8 mouse cellular contexts compared by ENCODE assay signal in the genomic region with DNA sequence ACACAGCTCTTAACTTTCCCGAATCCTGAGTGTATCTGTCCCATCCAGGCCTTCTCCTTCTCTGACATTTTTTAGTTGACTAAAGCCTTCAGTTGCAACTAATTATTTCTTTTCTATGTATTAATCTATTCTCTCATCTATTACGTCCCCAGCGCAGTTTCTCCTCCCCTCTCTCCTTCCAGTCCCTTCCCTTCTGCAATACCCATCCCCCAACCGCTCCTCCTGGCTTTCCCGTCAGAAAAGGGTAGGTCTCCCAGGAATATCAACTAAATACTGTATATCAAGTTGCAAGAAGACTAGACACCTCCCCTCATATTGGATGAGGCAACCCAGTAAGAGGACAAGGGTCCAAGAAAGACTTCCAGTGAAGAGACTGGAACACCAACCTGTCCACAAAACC. TPM values are rescaled to one million over a fixed set of nuclear protein-coding genes. Genes with fewer than 3 reads are reported as not detected.
DNase-seq lines count a peak whose midpoint lies in the region; ATAC-seq and TF ChIP-seq lines count a peak whose summit lies in the region.

No protein-coding gene starts in this region.

- intact Hi-C loops in left cerebral cortex, postnatal 14 days (cut with DNase I): no loop called here

- ATAC-seq in forebrain, embryonic 12.5 days (ENCODE audit: low FRiP score): no peak; the same call in 1 of the 2 replicates
- ATAC-seq in limb, embryonic 11.5 days (ENCODE audit: insufficient number of reproducible peaks, low FRiP score, low TSS enrichment, low read depth): 0 out of 2 replicates have a peak, but pooled peaks have one; percentile 15
- ATAC-seq in neural tube, embryonic 14.5 days (ENCODE audit: low read depth): 0 out of 2 replicates have a peak, but pooled peaks have one; percentile 46

- peak; percentile 6 for DNase-seq in liver, adult 2 months (ENCODE audit: extremely low read depth, low read depth, low spot score)
- DNase-seq in liver: no peak
- no peak for DNase-seq in limb, embryonic 11.5 days (ENCODE audit: low spot score)
- DNase-seq in spleen, adult 18-20 months: no peak
- no peak for DNase-seq in adrenal gland, postnatal 36 days
- no peak for DNase-seq in left cerebral cortex, postnatal 14 days (ENCODE audit: low spot score in 2 of 2)

- H3K79me2 ChIP-seq in liver, adult 2 months (ENCODE audit: control insufficient read depth, insufficient read depth, low read length): no peaks in the 10 kb centered on the region

- H3K36me3 ChIP-seq in liver, adult 2 months (ENCODE audit: control insufficient read depth, insufficient read depth, low read length): no peaks in the 10 kb centered on the region
- H3K36me3 ChIP-seq in forebrain, embryonic 12.5 days (replicated peaks): no peaks in the 10 kb centered on the region
- no peaks in the 10 kb centered on the region for H3K36me3 ChIP-seq in limb, embryonic 11.5 days (ENCODE audit: control insufficient read depth, insufficient read depth, low read length)
- no peaks in the 10 kb centered on the region for H3K36me3 ChIP-seq in neural tube, embryonic 14.5 days (ENCODE audit: control insufficient read depth, insufficient read depth, low read length)

- no peak overlapping the region for H3K27ac ChIP-seq in liver, adult 2 months (replicated peaks; ENCODE audit: insufficient read depth, low read depth, low read length)
- H3K27ac ChIP-seq in forebrain, embryonic 12.5 days: no peak overlapping the region
- no peak overlapping the region for H3K27ac ChIP-seq in limb, embryonic 11.5 days (replicated peaks; ENCODE audit: low read depth, low read length)
- H3K27ac ChIP-seq in neural tube, embryonic 14.5 days (ENCODE audit: low read depth, low read length): no peak overlapping the region

- H3K27me3 ChIP-seq in liver, adult 2 months (ENCODE audit: control insufficient read depth, insufficient read depth, low read length): no peaks in the 10 kb centered on the region
- H3K27me3 ChIP-seq in forebrain, embryonic 12.5 days: peaks cover 28% of the 10 kb centered on the region
- no peaks in the 10 kb centered on the region for H3K27me3 ChIP-seq in limb, embryonic 11.5 days (ENCODE audit: control insufficient read depth, insufficient read depth, low read length)
- no peaks in the 10 kb centered on the region for H3K27me3 ChIP-seq in neural tube, embryonic 14.5 days (ENCODE audit: control insufficient read depth, insufficient read depth, low read length)

- H3K9ac ChIP-seq in liver, adult 2 months (ENCODE audit: low read depth, low read length): no peak overlapping the region
- H3K9ac ChIP-seq in forebrain, embryonic 12.5 days: peak overlapping the region; percentile 50
- H3K9ac ChIP-seq in limb, embryonic 11.5 days (ENCODE audit: low read length): peak overlapping the region; percentile 59; the same call in 1 of the 2 replicates
- H3K9ac ChIP-seq in neural tube, embryonic 14.5 days (replicated peaks; ENCODE audit: low read depth, low read length): 0 out of 2 replicates have a peak overlapping the region, but pooled peaks have one; percentile 39

- H3K4me3 ChIP-seq in liver, adult 2 months (ENCODE audit: insufficient read depth, low read depth, low read length): no peak overlapping the region
- peak overlapping the region; percentile 40 for H3K4me3 ChIP-seq in forebrain, embryonic 12.5 days (replicated peaks)
- H3K4me3 ChIP-seq in limb, embryonic 11.5 days (ENCODE audit: low read depth, low read length): peak overlapping the region; percentile 26
- peak overlapping the region; percentile 30; the same call in 1 of the 2 replicates for H3K4me3 ChIP-seq in neural tube, embryonic 14.5 days (ENCODE audit: low read depth, low read length)

- no peak for TF ChIP-seq CTCF in liver, adult 2 months (IDR thresholded peaks at IDR 0.05; ENCODE audit: low read depth, low read length)

- peaks cover 3% of the 10 kb centered on the region; the same call in 1 of the 2 replicates for H3K4me1 ChIP-seq in liver, adult 2 months (ENCODE audit: control insufficient read depth, insufficient read depth, low read length)
- H3K4me1 ChIP-seq in forebrain, embryonic 12.5 days: peaks cover 7% of the 10 kb centered on the region; the same call in 1 of the 2 replicates
- H3K4me1 ChIP-seq in limb, embryonic 11.5 days (ENCODE audit: control insufficient read depth, insufficient read depth, low read length): no peaks in the 10 kb centered on the region
- 0 out of 2 replicates have a peak, but pooled peaks cover 3% of the 10 kb centered on the region for H3K4me1 ChIP-seq in neural tube, embryonic 14.5 days (ENCODE audit: control insufficient read depth, insufficient read depth, low read length)

- 32% methylated on average over 5 of the region's 5 CpGs for WGBS in liver, adult 2 months
- WGBS in forebrain, embryonic 12.5 days: 9% methylated on average over 5 of the region's 5 CpGs
- WGBS in limb, embryonic 11.5 days: 10% methylated on average over 5 of the region's 5 CpGs
- 12% methylated on average over 5 of the region's 5 CpGs for WGBS in neural tube, embryonic 14.5 days

- TF ChIP-seq POLR2A in liver, adult 2 months (IDR thresholded peaks at IDR 0.05; ENCODE audit: extremely low read depth, insufficient read depth, low read length): no peak

- H3K9me3 ChIP-seq in forebrain, embryonic 12.5 days: no peaks in the 10 kb centered on the region
- no peaks in the 10 kb centered on the region for H3K9me3 ChIP-seq in limb, embryonic 11.5 days (ENCODE audit: control insufficient read depth, low read length)
- H3K9me3 ChIP-seq in neural tube, embryonic 14.5 days (ENCODE audit: control insufficient read depth, low read length): no peaks in the 10 kb centered on the region

- H3K4me2 ChIP-seq in forebrain, embryonic 12.5 days: peak overlapping the region; percentile 66
- H3K4me2 ChIP-seq in limb, embryonic 11.5 days (ENCODE audit: low read depth, severe bottlenecking): peak overlapping the region; percentile 47
- H3K4me2 ChIP-seq in neural tube, embryonic 14.5 days (ENCODE audit: low read depth, low read length): peak overlapping the region; percentile 54

RNA-seq across cellular contexts. Expression of a gene that starts 22.0 kb away (rescaled TPM):
- total RNA-seq in liver, adult 2 months (2014; rRNA removed): 0.28 and 0.54 TPM in 2 replicates
- polyA plus RNA-seq in liver, adult 2 months (2012; rRNA removed): 0.65 and 1.4 TPM in 2 replicates
- polyA plus RNA-seq in forebrain, embryonic 12.5 days (2016; fragmentation: Nextera tagmentation; extraction: Ambion mirVana): 1.0 and 1.5 TPM in 2 replicates
- 1.3 and 1.8 TPM in 2 replicates for polyA plus RNA-seq in limb, embryonic 11.5 days (2014; fragmentation: Nextera tagmentation; extraction: Ambion mirVana)
- 0.23 and 3.1 TPM in 2 replicates for polyA plus RNA-seq in neural tube, embryonic 14.5 days (2014; fragmentation: Nextera tagmentation; extraction: Ambion mirVana)
- 1 to 10 TPM; 4.6 to 6.6 TPM for total RNA-seq in adrenal gland, postnatal 36 days (2021)
- under 1 TPM; 0.59 to 0.76 TPM for total RNA-seq in left cerebral cortex, postnatal 14 days (2021)

RNA-seq across cellular contexts. Expression of a gene that starts 22.8 kb away (rescaled TPM):
- total RNA-seq in liver, adult 2 months (2014; rRNA removed): under 0.01 and 0.07 TPM in 2 replicates
- 0.04 and 0.05 TPM in 2 replicates for polyA plus RNA-seq in liver, adult 2 months (2012; rRNA removed)
- 0.23 TPM in 1 of 2 replicates, not detected in the other for polyA plus RNA-seq in forebrain, embryonic 12.5 days (2016; fragmentation: Nextera tagmentation; extraction: Ambion mirVana)
- polyA plus RNA-seq in limb, embryonic 11.5 days (2014; fragmentation: Nextera tagmentation; extraction: Ambion mirVana): 0.29 and 0.30 TPM in 2 replicates
- polyA plus RNA-seq in neural tube, embryonic 14.5 days (2014; fragmentation: Nextera tagmentation; extraction: Ambion mirVana): 0.06 TPM in 1 of 2 replicates, not detected in the other
- 1 to 10 TPM in 1 of 2 experiments, under 1 TPM in 1; 0.82 to 1.3 TPM for total RNA-seq in adrenal gland, postnatal 36 days (2021)
- not detected for total RNA-seq in left cerebral cortex, postnatal 14 days (2021)

RNA-seq across cellular contexts. Expression of a gene that starts 29.3 kb away (rescaled TPM):
- 10.0 and 15.5 TPM in 2 replicates for total RNA-seq in liver, adult 2 months (2014; rRNA removed)
- polyA plus RNA-seq in liver, adult 2 months (2012; rRNA removed): 9.1 and 11.7 TPM in 2 replicates
- polyA plus RNA-seq in forebrain, embryonic 12.5 days (2016; fragmentation: Nextera tagmentation; extraction: Ambion mirVana): 69.5 and 73.1 TPM in 2 replicates
- polyA plus RNA-seq in limb, embryonic 11.5 days (2014; fragmentation: Nextera tagmentation; extraction: Ambion mirVana): 146 and 160 TPM in 2 replicates
- 40.1 and 64.1 TPM in 2 replicates for polyA plus RNA-seq in neural tube, embryonic 14.5 days (2014; fragmentation: Nextera tagmentation; extraction: Ambion mirVana)
- 100 to 1,000 TPM; 107 to 133 TPM for total RNA-seq in adrenal gland, postnatal 36 days (2021)
- 10 to 100 TPM; 35.2 to 36.6 TPM for total RNA-seq in left cerebral cortex, postnatal 14 days (2021)

RNA-seq across cellular contexts. Expression of a gene that starts 59.5 kb away (rescaled TPM):
- 9.3 and 12.4 TPM in 2 replicates for total RNA-seq in liver, adult 2 months (2014; rRNA removed)
- polyA plus RNA-seq in liver, adult 2 months (2012; rRNA removed): 11.6 and 15.9 TPM in 2 replicates
- polyA plus RNA-seq in forebrain, embryonic 12.5 days (2016; fragmentation: Nextera tagmentation; extraction: Ambion mirVana): 15.7 and 20.6 TPM in 2 replicates
- 61.4 and 62.3 TPM in 2 replicates for polyA plus RNA-seq in limb, embryonic 11.5 days (2014; fragmentation: Nextera tagmentation; extraction: Ambion mirVana)
- 3.8 and 7.4 TPM in 2 replicates for polyA plus RNA-seq in neural tube, embryonic 14.5 days (2014; fragmentation: Nextera tagmentation; extraction: Ambion mirVana)
- 10 to 100 TPM; 12.3 to 22.3 TPM for total RNA-seq in adrenal gland, postnatal 36 days (2021)
- total RNA-seq in left cerebral cortex, postnatal 14 days (2021): 10 to 100 TPM in 1 of 2 experiments, 1 to 10 TPM in 1; 8.9 to 12.1 TPM
